Mouse (Mus musculus): ENCODE results near the gene Zfp143. TPM values are rescaled to one million over a fixed set of nuclear protein-coding genes. Genes with fewer than 3 reads are reported as not detected.

Zfp143 gene
- polyA plus RNA-seq (2021; fragmentation: Nextera tagmentation): 9.3 and 11.8 TPM in 2 replicates
- long read RNA-seq, experiment 1, partial matches to known transcripts: 2 of 7 reads
- long read RNA-seq, experiment 1, other reads (novel, unspliced or antisense): 1 of 7 reads
- long read RNA-seq, experiment 2, transcript Zfp143-205 (16 exons, 2,631 nt): minor isoform, 16 of 59 reads
- long read RNA-seq, experiment 2, transcript Zfp143-201 (16 exons, 3,003 nt): major isoform, 35 of 59 reads
- long read RNA-seq, experiment 2, partial matches to known transcripts: 1 of 59 reads
- long read RNA-seq, experiment 2, other reads (novel, unspliced or antisense): 6 of 59 reads

GRCm38 (mm10) chr7:110061199-110061751 lies at the start of gene Zfp143:
Zfp143 (plus strand) TSS chr7:110061217.

GRCm38 (mm10) chr7:110018117-110018630 lies 42.8 kb upstream of the Zfp143 start, which contains the start of gene Ipo7:
Ipo7 (plus strand) TSS chr7:110018274.

GRCm38 (mm10) chr7:110121516-110122288 lies 60.7 kb downstream of the Zfp143 start, which contains the start of gene Wee1:
Wee1 (plus strand) TSS chr7:110122046.

Other genes with a start within 250 kb of the Zfp143 start
- 0.39 and 0.44 TPM in 2 replicates for gene Scube2, start 195.5 kb upstream of the Zfp143 start, polyA plus RNA-seq (2021; fragmentation: Nextera tagmentation)
- gene Dennd5a, start 100.7 kb upstream of the Zfp143 start, polyA plus RNA-seq (2021; fragmentation: Nextera tagmentation): 50.1 and 50.6 TPM in 2 replicates
- gene Tmem41b, start 74.3 kb upstream of the Zfp143 start, polyA plus RNA-seq (2021; fragmentation: Nextera tagmentation): 46.0 and 50.6 TPM in 2 replicates
- 15.4 and 17.8 TPM in 2 replicates for gene Ipo7, start 42.9 kb upstream of the Zfp143 start, polyA plus RNA-seq (2021; fragmentation: Nextera tagmentation)
- 7.0 and 7.6 TPM in 2 replicates for gene Wee1, start 60.8 kb downstream of the Zfp143 start, polyA plus RNA-seq (2021; fragmentation: Nextera tagmentation)
- 4.1 and 4.5 TPM in 2 replicates for gene Swap70, start 160.5 kb downstream of the Zfp143 start, polyA plus RNA-seq (2021; fragmentation: Nextera tagmentation)